Mouse (Mus musculus): ENCODE results near the gene Plcl1.
A peak's percentile ranks its signal among the peaks of the same experiment; 100 is the strongest.

Plcl1 gene

GRCm38 (mm10) chr1:55525748-55526147 is 120.0 kb downstream of the Plcl1 start:
- no peak for DNase-seq (ENCODE audit: low spot score)

GRCm38 (mm10) chr1:55528547-55529304 is 123.0 kb downstream of the Plcl1 start:
- no peak for DNase-seq (ENCODE audit: low spot score)

GRCm38 (mm10) chr1:55533823-55534222 is 128.1 kb downstream of the Plcl1 start:
- no peak for DNase-seq (ENCODE audit: low spot score)

- DNase-seq (ENCODE audit: low spot score) = no peak
These were observed 148.7 kb downstream of the Plcl1 start for GRCm38 (mm10) chr1:55554405-55554804.

GRCm38 (mm10) chr1:55557960-55558359 is 152.2 kb downstream of the Plcl1 start:
- DNase-seq (ENCODE audit: low spot score) = no peak

- DNase-seq (ENCODE audit: low spot score) = no peak
These were observed 152.7 kb downstream of the Plcl1 start for GRCm38 (mm10) chr1:55558409-55558808.

GRCm38 (mm10) chr1:55559998-55560397 is 154.3 kb downstream of the Plcl1 start:
- no peak for DNase-seq (ENCODE audit: low spot score)

- DNase-seq (ENCODE audit: low spot score) = no peak
These were observed 160.2 kb downstream of the Plcl1 start for GRCm38 (mm10) chr1:55565933-55566332.

GRCm38 (mm10) chr1:55567801-55568360 is 162.2 kb downstream of the Plcl1 start:
- no peak for DNase-seq (ENCODE audit: low spot score)

GRCm38 (mm10) chr1:55570225-55570624 is 164.5 kb downstream of the Plcl1 start:
- DNase-seq (ENCODE audit: low spot score) = no peak

- no peak for DNase-seq (ENCODE audit: low spot score)
These were observed 165.7 kb downstream of the Plcl1 start for GRCm38 (mm10) chr1:55571399-55571798.

- DNase-seq (ENCODE audit: low spot score) = no peak
These were observed 166.5 kb downstream of the Plcl1 start for GRCm38 (mm10) chr1:55572202-55572601.

GRCm38 (mm10) chr1:55572664-55573063 is 166.9 kb downstream of the Plcl1 start:
- DNase-seq (ENCODE audit: low spot score) = no peak

- no peak for DNase-seq (ENCODE audit: low spot score)
These were observed 170.2 kb downstream of the Plcl1 start for GRCm38 (mm10) chr1:55575916-55576315.

- DNase-seq (ENCODE audit: low spot score) = no peak
These were observed 176.0 kb downstream of the Plcl1 start for GRCm38 (mm10) chr1:55581752-55582151.

GRCm38 (mm10) chr1:55585441-55585840 is 179.7 kb downstream of the Plcl1 start:
- no peak for DNase-seq (ENCODE audit: low spot score)

GRCm38 (mm10) chr1:55588090-55588489 is 182.4 kb downstream of the Plcl1 start:
- peak; percentile 22 for DNase-seq (ENCODE audit: low spot score)

GRCm38 (mm10) chr1:55590047-55590446 is 184.3 kb downstream of the Plcl1 start:
- DNase-seq (ENCODE audit: low spot score) = no peak

GRCm38 (mm10) chr1:55600496-55600895 is 194.8 kb downstream of the Plcl1 start:
- no peak for DNase-seq (ENCODE audit: low spot score)

- no peak for DNase-seq (ENCODE audit: low spot score)
These were observed 198.9 kb downstream of the Plcl1 start for GRCm38 (mm10) chr1:55604593-55604992.

GRCm38 (mm10) chr1:55605450-55605849 is 199.7 kb downstream of the Plcl1 start:
- no peak for DNase-seq (ENCODE audit: low spot score)

GRCm38 (mm10) chr1:55605956-55606355 is 200.2 kb downstream of the Plcl1 start:
- DNase-seq (ENCODE audit: low spot score) = no peak

- DNase-seq (ENCODE audit: low spot score) = no peak
These were observed 200.7 kb downstream of the Plcl1 start for GRCm38 (mm10) chr1:55606405-55606804.
